Mouse (Mus musculus): Measurements from ENCODE around the gene Setd2. TPM values are rescaled to one million over a fixed set of nuclear protein-coding genes. Genes with fewer than 3 reads are reported as not detected.

Gene Setd2
- polyA plus RNA-seq, 1 experiment from 2014 or later, result 19.7 TPM

- ATAC-seq (replicated peaks; ENCODE audit: insufficient number of reproducible peaks, insufficient read depth, low FRiP score, low read depth), result no peak
- Histone ChIP-seq H3K4me1 (replicated peaks) (peaks cover 6% of the 10 kb centered on the region; the same call in 1 of the 2 replicates), H3K27ac (no peak overlapping the region), H3K4me3 (no peak overlapping the region), H3K4me2 (no peak overlapping the region), H3K27me3 (no peaks in the 10 kb centered on the region), H3K9me3 (replicated peaks) (no peaks in the 10 kb centered on the region), H3K9ac (no peak overlapping the region), H3K36me3 (no peaks in the 10 kb centered on the region)
- WGBS, result 68% methylated on average over 5 of the region's 5 CpGs
Observed at GRCm38 (mm10) chr9:110641006-110641405, 108.6 kb downstream of the Setd2 start.

- no peaks in the 10 kb centered on the region for H3K36me3 ChIP-seq
- no peak for ATAC-seq (replicated peaks; ENCODE audit: insufficient number of reproducible peaks, insufficient read depth, low FRiP score, low read depth)
- no peaks in the 10 kb centered on the region for H3K27me3 ChIP-seq
- WGBS, result 55% methylated on average over 5 of the region's 5 CpGs
- no peaks in the 10 kb centered on the region for H3K9me3 ChIP-seq (replicated peaks)
- H3K4me1 ChIP-seq (replicated peaks), result peaks cover 6% of the 10 kb centered on the region; the same call in 1 of the 2 replicates
- no peak overlapping the region for H3K4me2 ChIP-seq
- no peak overlapping the region for H3K4me3 ChIP-seq
- no peak overlapping the region for H3K27ac ChIP-seq
- H3K9ac ChIP-seq, result no peak overlapping the region
Observed at GRCm38 (mm10) chr9:110642812-110643524, 110.6 kb downstream of the Setd2 start.

- Histone ChIP-seq H3K27ac (no peak overlapping the region), H3K36me3 (no peaks in the 10 kb centered on the region), H3K27me3 (no peaks in the 10 kb centered on the region), H3K4me1 (replicated peaks) (peaks cover 9% of the 10 kb centered on the region; the same call in 1 of the 2 replicates), H3K9ac (no peak overlapping the region), H3K4me2 (no peak overlapping the region), H3K9me3 (replicated peaks) (no peaks in the 10 kb centered on the region), H3K4me3 (no peak overlapping the region)
- ATAC-seq (replicated peaks; ENCODE audit: insufficient number of reproducible peaks, insufficient read depth, low FRiP score, low read depth), result no peak
- 58% methylated on average over 9 of the region's 9 CpGs for WGBS
Observed at GRCm38 (mm10) chr9:110643787-110644186, 111.4 kb downstream of the Setd2 start.

- H3K27ac ChIP-seq, result no peak overlapping the region
- no peak overlapping the region for H3K4me3 ChIP-seq
- H3K9ac ChIP-seq, result no peak overlapping the region
- H3K4me1 ChIP-seq (replicated peaks), result peaks cover 10% of the 10 kb centered on the region; the same call in 1 of the 2 replicates
- H3K4me2 ChIP-seq, result no peak overlapping the region
- no peaks in the 10 kb centered on the region for H3K36me3 ChIP-seq
- no peak for ATAC-seq (replicated peaks; ENCODE audit: insufficient number of reproducible peaks, insufficient read depth, low FRiP score, low read depth)
- no peaks in the 10 kb centered on the region for H3K27me3 ChIP-seq
- WGBS, result 89% methylated on average over 10 of the region's 10 CpGs
- H3K9me3 ChIP-seq (replicated peaks), result no peaks in the 10 kb centered on the region
Observed at GRCm38 (mm10) chr9:110644295-110644694, 111.9 kb downstream of the Setd2 start.

GRCm38 (mm10) chr9:110645219-110645618 is 112.8 kb downstream of the Setd2 start:
- no peaks in the 10 kb centered on the region for H3K27me3 ChIP-seq
- H3K4me1 ChIP-seq (replicated peaks), result peaks cover 10% of the 10 kb centered on the region; the same call in 1 of the 2 replicates
- H3K4me3 ChIP-seq, result no peak overlapping the region
- no peak overlapping the region for H3K27ac ChIP-seq
- H3K4me2 ChIP-seq, result 0 out of 2 replicates have a peak overlapping the region, but pooled peaks have one; percentile 24
- H3K36me3 ChIP-seq, result no peaks in the 10 kb centered on the region
- ATAC-seq (replicated peaks; ENCODE audit: insufficient number of reproducible peaks, insufficient read depth, low FRiP score, low read depth), result no peak
- no peak overlapping the region for H3K9ac ChIP-seq
- no peaks in the 10 kb centered on the region for H3K9me3 ChIP-seq (replicated peaks)
- 68% methylated on average over 9 of the region's 9 CpGs for WGBS

- H3K4me1 ChIP-seq (replicated peaks), result peaks cover 40% of the 10 kb centered on the region
- H3K9ac ChIP-seq, result no peak overlapping the region
- ATAC-seq (replicated peaks; ENCODE audit: insufficient number of reproducible peaks, insufficient read depth, low FRiP score, low read depth), result no peak
- H3K27ac ChIP-seq, result no peak overlapping the region
- H3K36me3 ChIP-seq, result no peaks in the 10 kb centered on the region
- H3K9me3 ChIP-seq (replicated peaks), result no peaks in the 10 kb centered on the region
- H3K4me3 ChIP-seq, result no peak overlapping the region
- no peak overlapping the region for H3K4me2 ChIP-seq
- H3K27me3 ChIP-seq, result 0 out of 2 replicates have a peak, but pooled peaks cover 3% of the 10 kb centered on the region
Observed at GRCm38 (mm10) chr9:110649775-110650174, 117.4 kb downstream of the Setd2 start.

- WGBS, result 22% methylated on average over 13 of the region's 13 CpGs
- H3K27ac ChIP-seq, result peak overlapping the region; percentile 39
Observed at GRCm38 (mm10) chr9:110651931-110652722, 119.7 kb downstream of the Setd2 start.

GRCm38 (mm10) chr9:110652963-110653654 is 120.7 kb downstream of the Setd2 start:
- WGBS, result 19% methylated on average over 14 of the region's 14 CpGs
- no peaks in the 10 kb centered on the region for H3K36me3 ChIP-seq
- peak overlapping the region; percentile 91 for H3K4me2 ChIP-seq
- 0 out of 2 replicates have a peak, but pooled peaks cover 3% of the 10 kb centered on the region for H3K27me3 ChIP-seq
- H3K9me3 ChIP-seq (replicated peaks), result no peaks in the 10 kb centered on the region
- H3K4me1 ChIP-seq (replicated peaks), result peaks cover 56% of the 10 kb centered on the region
- H3K9ac ChIP-seq, result peak overlapping the region; percentile 68
- no peak for ATAC-seq (replicated peaks; ENCODE audit: insufficient number of reproducible peaks, insufficient read depth, low FRiP score, low read depth)
- H3K27ac ChIP-seq, result peak overlapping the region; percentile 75
- peak overlapping the region; percentile 77 for H3K4me3 ChIP-seq

More at GRCm38 (mm10) chr9:110651931-110652722, 119.7 kb downstream of the Setd2 start:
- Histone ChIP-seq H3K9me3 (replicated peaks) (no peaks in the 10 kb centered on the region), H3K27me3 (0 out of 2 replicates have a peak, but pooled peaks cover 3% of the 10 kb centered on the region), H3K4me2 (peak overlapping the region; percentile 91), H3K9ac (peak overlapping the region; percentile 16), H3K36me3 (no peaks in the 10 kb centered on the region), H3K4me3 (peak overlapping the region; percentile 77), H3K4me1 (replicated peaks) (peaks cover 47% of the 10 kb centered on the region)
- no peak for ATAC-seq (replicated peaks; ENCODE audit: insufficient number of reproducible peaks, insufficient read depth, low FRiP score, low read depth)

- ATAC-seq (replicated peaks; ENCODE audit: insufficient number of reproducible peaks, insufficient read depth, low FRiP score, low read depth), result peak; percentile 86
- H3K4me3 ChIP-seq, result peak within 1 kb of the TSS; percentile 77
- H3K36me3 ChIP-seq, result no peaks in the 10 kb centered on the region
- H3K27ac ChIP-seq, result peak within 1 kb of the TSS; percentile 75
- 0 out of 2 replicates have a peak, but pooled peaks cover 3% of the 10 kb centered on the region for H3K27me3 ChIP-seq
- peaks cover 52% of the 10 kb centered on the region for H3K4me1 ChIP-seq (replicated peaks)
- WGBS, result under 1% methylated on average over 70 of the region's 75 CpGs
- H3K9me3 ChIP-seq (replicated peaks), result no peaks in the 10 kb centered on the region
- peak within 1 kb of the TSS; percentile 91 for H3K4me2 ChIP-seq
- peak within 1 kb of the TSS; percentile 68 for H3K9ac ChIP-seq
Observed at GRCm38 (mm10) chr9:110653655-110654461, 121.5 kb downstream of the Setd2 start, which contains the start of gene Nbeal2. TSS of gene Nbeal2 (minus strand) at chr9:110654161.

Measured in heart, embryonic 15.5 days (tissue).